Mouse (Mus musculus) hindbrain, embryonic 11.5 days (tissue): ENCODE measurements at regions not wholly inside any gene's neighbourhood (a gene's known extent, or its start where the extent isn't known, plus 50 kb on each side); places are given as distances from the start of the nearest gene placed in this dataset.
A peak's percentile ranks its signal among the peaks of the same experiment; 100 is the strongest.

Source experiments
- ATAC-seq: fragments of 200-750 bp; cut with Nextera tagmentation; 2 replicates; pipeline ENCODE4 v1.8.0; 2017; ENCODE audit warnings: mild to moderate bottlenecking, moderate TSS enrichment, moderate library complexity; ENCODE audit not compliant: low FRiP score
- DNase-seq: peaks from one replicate; pipeline ENCODE4 v3.0.0-alpha.2; 2015; ENCODE audit warnings: low spot score
- H3K27ac ChIP-seq: fragments of 300-500 bp; sonication (generic); 2 replicates; pipeline ENCODE4 v1.5.1; 2014; ENCODE audit warnings: mild to moderate bottlenecking, low read depth, low read length
- H3K27me3 ChIP-seq: fragments of 300-500 bp; sonication (generic); 2 replicates; pipeline ENCODE4 v1.6.1; 2014; ENCODE audit warnings: mild to moderate bottlenecking, low read length, moderate library complexity, mixed read lengths; ENCODE audit not compliant: control insufficient read depth, insufficient read depth
- H3K36me3 ChIP-seq: fragments of 300-500 bp; sonication (generic); 2 replicates; pipeline ENCODE4 v1.6.1; 2014; ENCODE audit warnings: mild to moderate bottlenecking, low read length, moderate library complexity, mixed read lengths; ENCODE audit not compliant: control insufficient read depth, insufficient read depth
- H3K4me1 ChIP-seq: fragments of 300-500 bp; sonication (generic); replicated peaks from 2 replicates; pipeline ENCODE4 v1.6.1; 2014; ENCODE audit warnings: low read length, mixed read lengths; ENCODE audit not compliant: control insufficient read depth, insufficient read depth
- H3K4me2 ChIP-seq: fragments of 300-500 bp; sonication (generic); replicated peaks from 2 replicates; pipeline ENCODE4 v1.6.1; 2014; ENCODE audit warnings: mild to moderate bottlenecking, low read depth, low read length
- H3K4me3 ChIP-seq: fragments of 300-500 bp; sonication (generic); 2 replicates; pipeline ENCODE4 v1.5.1; 2014; ENCODE audit warnings: low read depth, low read length
- H3K9ac ChIP-seq: fragments of 300-500 bp; sonication (generic); 2 replicates; pipeline ENCODE4 v1.6.1; 2014; ENCODE audit warnings: low read depth, low read length
- H3K9me3 ChIP-seq: fragments of 300-500 bp; sonication (generic); 2 replicates; pipeline ENCODE4 v1.6.1; 2016; ENCODE audit warnings: low read length; ENCODE audit not compliant: control insufficient read depth
- WGBS: fragments of 180-500 bp; shearing (Covaris S2); extraction: QIAGEN DNeasy Blood & Tissue Kit; methylation state at CpG from one replicate; pipeline ENCODE4 v1.1.7; 2014; 5-methylcytosine and 5-hydroxymethylcytosine counted together

GRCm38 (mm10) chr19:36681056-36681455 lies 55.4 kb downstream of the Ppp1r3c start:
- WGBS, result 97% methylated on average over 4 of the region's 4 CpGs
- ATAC-seq (no peak), DNase-seq (no peak)
- H3K27ac ChIP-seq, result no peak overlapping the region
- no peaks in the 10 kb centered on the region for H3K27me3 ChIP-seq
- no peaks in the 10 kb centered on the region for H3K9me3 ChIP-seq
- no peak overlapping the region for H3K4me3 ChIP-seq
- H3K4me1 ChIP-seq, result peaks cover 4% of the 10 kb centered on the region
- no peak overlapping the region for H3K9ac ChIP-seq
- H3K4me2 ChIP-seq, result no peak overlapping the region
- no peaks in the 10 kb centered on the region for H3K36me3 ChIP-seq

- ATAC-seq, result no peak
- no peaks in the 10 kb centered on the region for H3K9me3 ChIP-seq
- H3K27me3 ChIP-seq, result no peaks in the 10 kb centered on the region
- H3K4me1 ChIP-seq, result peaks cover 4% of the 10 kb centered on the region
- H3K36me3 ChIP-seq, result no peaks in the 10 kb centered on the region
- no peak overlapping the region for H3K4me2 ChIP-seq
- H3K4me3 ChIP-seq, result no peak overlapping the region
- 86% methylated on average over 2 of the region's 2 CpGs for WGBS
- H3K9ac ChIP-seq, result no peak overlapping the region
- DNase-seq, result no peak
- no peak overlapping the region for H3K27ac ChIP-seq
These were observed 56.1 kb downstream of the Ppp1r3c start for GRCm38 (mm10) chr19:36680322-36680721.

- Histone ChIP-seq H3K4me1 (peaks cover 4% of the 10 kb centered on the region), H3K4me2 (no peak overlapping the region), H3K4me3 (no peak overlapping the region), H3K36me3 (no peaks in the 10 kb centered on the region), H3K27ac (peak overlapping the region; percentile 53; the same call in 1 of the 2 replicates), H3K9ac (no peak overlapping the region), H3K27me3 (no peaks in the 10 kb centered on the region), H3K9me3 (no peaks in the 10 kb centered on the region)
- DNase-seq, result peak; percentile 59
- WGBS, result 22% methylated on average over 4 of the region's 4 CpGs
- peak; percentile 58 for ATAC-seq
These were observed 57.2 kb downstream of the Ppp1r3c start for GRCm38 (mm10) chr19:36679028-36679820.

- ATAC-seq, result 0 out of 2 replicates have a peak, but pooled peaks have one; percentile 17
- no peak for DNase-seq
- WGBS, result 75% methylated on average over 7 of the region's 7 CpGs
- H3K9ac ChIP-seq, result no peak overlapping the region
- H3K4me2 ChIP-seq, result no peak overlapping the region
- H3K27me3 ChIP-seq, result no peaks in the 10 kb centered on the region
- peak overlapping the region; percentile 53; the same call in 1 of the 2 replicates for H3K27ac ChIP-seq
- H3K4me1 ChIP-seq, result peaks cover 4% of the 10 kb centered on the region
- H3K4me3 ChIP-seq, result no peak overlapping the region
- no peaks in the 10 kb centered on the region for H3K9me3 ChIP-seq
- no peaks in the 10 kb centered on the region for H3K36me3 ChIP-seq
These were observed 57.9 kb downstream of the Ppp1r3c start for GRCm38 (mm10) chr19:36678382-36679027.

GRCm38 (mm10) chr19:36677101-36678081 lies 59.1 kb downstream of the Ppp1r3c start:
- Histone ChIP-seq H3K27ac (peak overlapping the region; percentile 20; the same call in 1 of the 2 replicates), H3K9ac (no peak overlapping the region), H3K27me3 (no peaks in the 10 kb centered on the region), H3K36me3 (no peaks in the 10 kb centered on the region), H3K4me3 (no peak overlapping the region), H3K9me3 (no peaks in the 10 kb centered on the region), H3K4me1 (peaks cover 4% of the 10 kb centered on the region), H3K4me2 (no peak overlapping the region)
- ATAC-seq, result peak; percentile 29; the same call in 1 of the 2 replicates
- DNase-seq, result no peak
- 74% methylated on average over 18 of the region's 18 CpGs for WGBS

- no peaks in the 10 kb centered on the region for H3K27me3 ChIP-seq
- ATAC-seq, result no peak
- no peak overlapping the region for H3K4me3 ChIP-seq
- no peak for DNase-seq
- H3K4me1 ChIP-seq, result peaks cover 4% of the 10 kb centered on the region
- H3K9me3 ChIP-seq, result no peaks in the 10 kb centered on the region
- no peak overlapping the region for H3K27ac ChIP-seq
- H3K9ac ChIP-seq, result no peak overlapping the region
- WGBS, result 70% methylated on average over 4 of the region's 4 CpGs
- H3K36me3 ChIP-seq, result no peaks in the 10 kb centered on the region
- H3K4me2 ChIP-seq, result no peak overlapping the region
These were observed 61.5 kb downstream of the Ppp1r3c start for GRCm38 (mm10) chr19:36674946-36675345.

- Histone ChIP-seq H3K4me3 (no peak overlapping the region), H3K4me2 (no peak overlapping the region), H3K27me3 (no peaks in the 10 kb centered on the region), H3K27ac (no peak overlapping the region), H3K36me3 (no peaks in the 10 kb centered on the region), H3K9ac (no peak overlapping the region), H3K4me1 (no peaks in the 10 kb centered on the region), H3K9me3 (no peaks in the 10 kb centered on the region)
- ATAC-seq (no peak), DNase-seq (no peak)
- 41% methylated on average over 7 of the region's 7 CpGs for WGBS
These were observed 65.6 kb downstream of the Ppp1r3c start for GRCm38 (mm10) chr19:36670813-36671212.
